Mouse (Mus musculus): ENCODE results near the gene Cfap46. TPM values are rescaled to one million over a fixed set of nuclear protein-coding genes. Genes with fewer than 3 reads are reported as not detected.

Gene Cfap46
- polyA plus RNA-seq, 1 experiment from 2014 or later: not detected

- no peaks in the 10 kb centered on the region for H3K9me3 ChIP-seq (replicated peaks; ENCODE audit: control insufficient read depth, low read length)
- no peaks in the 10 kb centered on the region for H3K4me1 ChIP-seq (ENCODE audit: control insufficient read depth, low read depth, low read length)
- H3K36me3 ChIP-seq (ENCODE audit: control insufficient read depth, insufficient read depth): no peaks in the 10 kb centered on the region
- 1% methylated on average over 53 of the region's 53 CpGs for WGBS (ENCODE audit: insufficient replicate concordance)
- H3K27ac ChIP-seq (ENCODE audit: low read length): no peak overlapping the region
- no peak overlapping the region for H3K4me2 ChIP-seq (ENCODE audit: low read depth, low read length)
- no peak overlapping the region for H3K9ac ChIP-seq (ENCODE audit: low read depth, low read length)
- peaks cover 81% of the 10 kb centered on the region for H3K27me3 ChIP-seq (ENCODE audit: control insufficient read depth, insufficient read depth, low read depth, low read length)
- H3K4me3 ChIP-seq (ENCODE audit: low read depth, low read length): 0 out of 2 replicates have a peak overlapping the region, but pooled peaks have one; percentile 2
- no peak for ATAC-seq (ENCODE audit: low read depth)
Measured at GRCm38 (mm10) chr7:139584221-139585175, 99.1 kb downstream of the Cfap46 start.

DNA sequence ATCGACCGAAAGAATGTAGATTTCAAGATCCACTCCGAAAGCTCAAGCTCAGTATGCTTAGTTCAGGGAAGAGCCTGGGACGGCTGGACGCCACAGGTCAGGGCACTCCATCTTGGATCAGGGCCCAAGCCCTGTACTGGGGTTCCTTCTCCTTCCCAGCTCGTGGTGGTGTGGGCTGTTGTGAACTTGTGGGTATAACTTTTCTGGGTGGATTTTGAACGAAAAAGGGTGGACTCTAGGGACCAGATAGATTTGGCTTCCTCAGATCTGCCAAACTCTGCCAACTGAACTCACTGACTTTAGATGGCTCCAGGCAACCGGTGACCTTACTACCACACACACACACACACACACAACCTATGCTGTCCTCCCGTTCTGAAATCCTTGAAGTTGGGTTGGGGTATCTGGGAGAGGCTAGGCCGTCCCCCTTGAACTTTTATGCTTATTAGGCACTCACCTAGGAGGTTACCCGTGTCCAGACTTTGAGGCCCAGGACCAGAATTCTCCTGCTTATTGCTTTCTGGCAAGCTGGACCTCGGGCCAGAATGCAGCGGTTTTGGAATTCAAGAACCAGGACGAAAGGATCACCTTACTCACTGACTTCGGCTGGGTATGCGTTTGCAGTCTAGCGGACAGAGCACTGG lies 100.4 kb downstream of the Cfap46 start:
- Histone ChIP-seq H3K27me3 (ENCODE audit: control insufficient read depth, insufficient read depth, low read depth, low read length) (peaks cover 89% of the 10 kb centered on the region), H3K4me1 (ENCODE audit: control insufficient read depth, low read depth, low read length) (no peaks in the 10 kb centered on the region), H3K4me2 (ENCODE audit: low read depth, low read length) (no peak overlapping the region), H3K9ac (ENCODE audit: low read depth, low read length) (no peak overlapping the region), H3K9me3 (replicated peaks; ENCODE audit: control insufficient read depth, low read length) (no peaks in the 10 kb centered on the region), H3K36me3 (ENCODE audit: control insufficient read depth, insufficient read depth) (no peaks in the 10 kb centered on the region), H3K27ac (ENCODE audit: low read length) (no peak overlapping the region), H3K4me3 (ENCODE audit: low read depth, low read length) (no peak overlapping the region)
- 14% methylated on average over 17 of the region's 17 CpGs for WGBS (ENCODE audit: insufficient replicate concordance)
- no peak for ATAC-seq (ENCODE audit: low read depth)

DNA sequence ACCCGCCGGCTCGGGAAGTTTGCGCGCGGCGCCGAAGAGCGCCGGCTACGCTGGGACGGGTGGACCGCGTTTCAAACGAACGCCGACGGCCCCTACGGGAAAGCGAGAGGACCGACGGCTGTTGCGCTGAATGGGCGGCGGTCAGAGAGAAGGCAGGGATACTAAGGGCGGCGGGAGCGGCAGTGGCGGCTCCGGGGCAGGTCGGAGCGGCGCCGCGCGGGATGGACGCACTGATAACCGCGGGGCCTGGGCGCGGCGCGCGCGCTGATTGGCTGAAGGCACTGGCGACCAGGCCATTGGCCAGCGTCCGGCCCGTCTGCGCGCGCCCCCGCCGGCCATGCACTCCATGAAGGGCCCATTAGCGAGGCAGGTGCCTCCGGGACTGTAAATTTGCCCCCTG lies 101.0 kb downstream of the Cfap46 start, which contains the start of gene Nkx6-2:
TSS of gene Nkx6-2 (minus strand) at position 203 of the 400 bp plus-strand sequence.
- H3K27ac ChIP-seq (ENCODE audit: low read length): no peak within 1 kb of the TSS
- H3K36me3 ChIP-seq (ENCODE audit: control insufficient read depth, insufficient read depth): no peaks in the 10 kb centered on the region
- WGBS (ENCODE audit: insufficient replicate concordance): 0% methylated on average over 52 of the region's 56 CpGs
- ATAC-seq (ENCODE audit: low read depth): no peak
- H3K4me2 ChIP-seq (ENCODE audit: low read depth, low read length): no peak within 1 kb of the TSS; the same call in 1 of the 2 replicates
- peak within 1 kb of the TSS; percentile 23 for H3K4me3 ChIP-seq (ENCODE audit: low read depth, low read length)
- H3K4me1 ChIP-seq (ENCODE audit: control insufficient read depth, low read depth, low read length): no peaks in the 10 kb centered on the region
- H3K9me3 ChIP-seq (replicated peaks; ENCODE audit: control insufficient read depth, low read length): no peaks in the 10 kb centered on the region
- peaks cover 87% of the 10 kb centered on the region for H3K27me3 ChIP-seq (ENCODE audit: control insufficient read depth, insufficient read depth, low read depth, low read length)
- no peak within 1 kb of the TSS for H3K9ac ChIP-seq (ENCODE audit: low read depth, low read length)

GRCm38 (mm10) chr7:139581801-139582571 lies 101.6 kb downstream of the Cfap46 start:
- Histone ChIP-seq H3K4me3 (ENCODE audit: low read depth, low read length) (peak overlapping the region; percentile 23), H3K4me2 (ENCODE audit: low read depth, low read length) (no peak overlapping the region; the same call in 1 of the 2 replicates), H3K27me3 (ENCODE audit: control insufficient read depth, insufficient read depth, low read depth, low read length) (peaks cover 82% of the 10 kb centered on the region), H3K27ac (ENCODE audit: low read length) (no peak overlapping the region), H3K9me3 (replicated peaks; ENCODE audit: control insufficient read depth, low read length) (no peaks in the 10 kb centered on the region), H3K36me3 (ENCODE audit: control insufficient read depth, insufficient read depth) (no peaks in the 10 kb centered on the region), H3K9ac (ENCODE audit: low read depth, low read length) (no peak overlapping the region), H3K4me1 (ENCODE audit: control insufficient read depth, low read depth, low read length) (no peaks in the 10 kb centered on the region)
- WGBS (ENCODE audit: insufficient replicate concordance): 1% methylated on average over 74 of the region's 82 CpGs
- no peak for ATAC-seq (ENCODE audit: low read depth)

DNA sequence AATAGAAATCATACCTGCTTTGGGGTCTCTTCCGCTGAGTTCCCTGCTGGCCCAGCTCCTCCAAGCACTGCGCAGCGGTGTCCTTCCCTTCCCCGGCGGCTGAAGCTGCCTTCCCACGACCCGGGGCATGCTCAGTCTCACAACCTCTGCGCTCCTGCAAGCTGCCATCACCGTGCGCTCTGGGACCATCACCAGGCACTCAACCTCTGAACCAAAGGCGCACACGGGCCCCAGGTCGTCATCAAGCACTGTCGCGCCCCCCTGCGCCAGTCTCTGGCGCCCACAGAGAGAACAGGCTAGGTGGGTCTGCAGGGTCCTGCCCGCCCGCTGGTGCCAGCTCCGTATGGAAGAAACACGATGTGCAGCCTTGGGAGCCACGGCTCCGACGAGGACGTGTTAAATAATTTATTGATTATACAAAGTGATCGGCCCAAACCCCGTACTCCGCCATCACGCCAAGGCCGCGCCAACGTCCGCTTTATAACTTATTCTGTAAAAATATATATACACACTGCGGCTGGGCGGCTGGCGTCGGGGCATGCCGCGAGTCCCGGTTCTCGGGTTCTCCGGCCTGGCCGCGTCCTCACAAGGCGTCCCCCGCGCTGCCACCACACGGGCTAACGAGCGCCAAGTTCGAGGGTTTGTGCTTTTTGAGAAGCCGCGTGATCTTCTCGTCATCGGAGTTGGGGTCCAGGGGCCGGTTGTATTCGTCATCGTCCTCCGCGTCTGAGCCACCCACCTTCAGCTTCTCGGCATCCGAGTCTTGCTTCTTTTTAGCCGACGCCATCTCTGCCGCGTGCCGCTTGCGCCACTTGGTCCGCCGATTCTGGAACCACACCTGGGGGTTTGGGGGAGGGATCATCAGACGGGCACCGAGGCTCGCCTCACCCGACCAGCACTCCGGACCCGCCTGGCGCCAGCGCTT lies 102.5 kb downstream of the Cfap46 start:
- peaks cover 74% of the 10 kb centered on the region for H3K27me3 ChIP-seq (ENCODE audit: control insufficient read depth, insufficient read depth, low read depth, low read length)
- no peak overlapping the region for H3K9ac ChIP-seq (ENCODE audit: low read depth, low read length)
- 2% methylated on average over 78 of the region's 78 CpGs for WGBS (ENCODE audit: insufficient replicate concordance)
- H3K4me3 ChIP-seq (ENCODE audit: low read depth, low read length): no peak overlapping the region
- no peaks in the 10 kb centered on the region for H3K4me1 ChIP-seq (ENCODE audit: control insufficient read depth, low read depth, low read length)
- no peak overlapping the region for H3K4me2 ChIP-seq (ENCODE audit: low read depth, low read length)
- H3K9me3 ChIP-seq (replicated peaks; ENCODE audit: control insufficient read depth, low read length): no peaks in the 10 kb centered on the region
- H3K36me3 ChIP-seq (ENCODE audit: control insufficient read depth, insufficient read depth): no peaks in the 10 kb centered on the region
- ATAC-seq (ENCODE audit: low read depth): no peak
- H3K27ac ChIP-seq (ENCODE audit: low read length): no peak overlapping the region

DNA sequence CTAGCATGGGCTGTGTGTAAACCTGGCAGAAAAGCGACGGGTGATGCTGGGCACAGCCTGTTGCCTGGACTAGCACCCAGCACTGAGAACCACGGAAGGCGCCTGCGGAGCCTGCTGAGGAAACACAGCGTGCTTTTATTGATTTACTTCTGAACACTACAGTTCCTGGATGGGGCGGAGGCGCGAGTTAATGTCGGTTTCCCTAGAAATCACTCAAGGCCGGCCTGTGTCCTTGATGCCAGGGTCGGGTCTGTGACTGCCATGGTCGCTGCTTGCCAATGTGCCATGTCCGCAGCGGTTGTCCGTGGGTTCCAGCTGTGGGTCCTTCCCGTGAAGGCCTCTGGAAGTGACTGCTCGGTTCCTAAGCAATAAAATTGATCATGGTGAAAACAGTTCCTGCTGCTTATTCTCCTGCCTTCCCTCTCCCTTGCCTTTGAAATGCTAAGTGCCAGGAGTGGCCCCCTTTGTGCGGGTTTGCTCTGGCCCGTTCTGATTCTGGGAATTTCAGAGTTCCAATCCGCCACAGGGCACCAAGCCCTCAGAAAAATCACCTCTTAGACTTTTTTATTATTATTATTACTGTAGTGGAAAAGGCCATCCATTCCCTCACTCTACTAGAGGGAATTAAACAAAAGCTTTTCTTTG lies 104.2 kb downstream of the Cfap46 start:
- Histone ChIP-seq H3K4me3 (ENCODE audit: low read depth, low read length) (no peak overlapping the region), H3K9ac (ENCODE audit: low read depth, low read length) (no peak overlapping the region), H3K27me3 (ENCODE audit: control insufficient read depth, insufficient read depth, low read depth, low read length) (peaks cover 56% of the 10 kb centered on the region), H3K27ac (ENCODE audit: low read length) (no peak overlapping the region), H3K36me3 (ENCODE audit: control insufficient read depth, insufficient read depth) (no peaks in the 10 kb centered on the region; the same call in 1 of the 2 replicates), H3K4me1 (ENCODE audit: control insufficient read depth, low read depth, low read length) (no peaks in the 10 kb centered on the region), H3K9me3 (replicated peaks; ENCODE audit: control insufficient read depth, low read length) (no peaks in the 10 kb centered on the region), H3K4me2 (ENCODE audit: low read depth, low read length) (no peak overlapping the region)
- ATAC-seq (ENCODE audit: low read depth): no peak
- WGBS (ENCODE audit: insufficient replicate concordance): 67% methylated on average over 21 of the region's 21 CpGs

- Histone ChIP-seq H3K4me2 (ENCODE audit: low read depth, low read length) (no peak overlapping the region), H3K9ac (ENCODE audit: low read depth, low read length) (no peak overlapping the region), H3K27me3 (ENCODE audit: control insufficient read depth, insufficient read depth, low read depth, low read length) (peaks cover 24% of the 10 kb centered on the region), H3K36me3 (ENCODE audit: control insufficient read depth, insufficient read depth) (no peaks in the 10 kb centered on the region; the same call in 1 of the 2 replicates), H3K4me3 (ENCODE audit: low read depth, low read length) (no peak overlapping the region), H3K9me3 (replicated peaks; ENCODE audit: control insufficient read depth, low read length) (no peaks in the 10 kb centered on the region), H3K27ac (ENCODE audit: low read length) (no peak overlapping the region), H3K4me1 (ENCODE audit: control insufficient read depth, low read depth, low read length) (no peaks in the 10 kb centered on the region)
- 61% methylated on average over 16 of the region's 16 CpGs for WGBS (ENCODE audit: insufficient replicate concordance)
- no peak for ATAC-seq (ENCODE audit: low read depth)
Measured at GRCm38 (mm10) chr7:139576064-139576686, 107.4 kb downstream of the Cfap46 start.

All from liver, embryonic 16.5 days (tissue).